Mouse (Mus musculus) heart, embryonic 12.5 days (tissue): ENCODE measurements around the gene Klrg2. TPM values are rescaled to one million over a fixed set of nuclear protein-coding genes. Genes with fewer than 3 reads are reported as not detected.
A peak's percentile ranks its signal among the peaks of the same experiment; 100 is the strongest.

Source experiments
- ATAC-seq: fragments of 200-750 bp; cut with Nextera tagmentation; 2 replicates; pipeline ENCODE4 v1.8.0; 2017; ENCODE audit warnings: moderate TSS enrichment, moderate library complexity; ENCODE audit not compliant: insufficient number of reproducible peaks, low FRiP score
- H3K27ac ChIP-seq: fragments of 300-500 bp; sonication (generic); 2 replicates; pipeline ENCODE4 v1.5.1; 2016; ENCODE audit warnings: mild to moderate bottlenecking, moderate library complexity; ENCODE audit not compliant: poor library complexity, severe bottlenecking
- H3K27me3 ChIP-seq: fragments of 300-500 bp; sonication (generic); replicated peaks from 2 replicates; pipeline ENCODE4 v1.6.1; 2016; ENCODE audit warnings: mild to moderate bottlenecking, moderate library complexity
- H3K36me3 ChIP-seq: fragments of 300-500 bp; sonication (generic); 2 replicates; pipeline ENCODE4 v1.6.1; 2016; ENCODE audit warnings: mild to moderate bottlenecking, moderate library complexity
- H3K4me1 ChIP-seq: fragments of 300-500 bp; sonication (generic); replicated peaks from 2 replicates; pipeline ENCODE4 v1.6.1; 2016; ENCODE audit warnings: mild to moderate bottlenecking
- H3K4me2 ChIP-seq: fragments of 300-500 bp; sonication (generic); 2 replicates; pipeline ENCODE4 v1.6.1; 2016; ENCODE audit warnings: mild to moderate bottlenecking, moderate library complexity
- H3K4me3 ChIP-seq: fragments of 300-500 bp; sonication (generic); 2 replicates; pipeline ENCODE4 v1.5.1; 2016; ENCODE audit warnings: mild to moderate bottlenecking
- H3K9ac ChIP-seq: fragments of 300-500 bp; sonication (generic); 2 replicates; pipeline ENCODE4 v1.6.1; 2016; ENCODE audit warnings: mild to moderate bottlenecking, moderate library complexity
- H3K9me3 ChIP-seq: fragments of 300-500 bp; sonication (generic); replicated peaks from 2 replicates; pipeline ENCODE4 v1.6.1; 2016; ENCODE audit warnings: mild to moderate bottlenecking, moderate library complexity
- WGBS: fragments of 180-500 bp; shearing (Covaris S2); methylation state at CpG from one replicate; pipeline ENCODE4 v1.1.7; 2016; 5-methylcytosine and 5-hydroxymethylcytosine counted together
- polyA plus RNA-seq: library from polyadenylated mRNA; unstranded; fragments of >200 nt; fragmentation: Nextera tagmentation; extraction: Ambion mirVana; gene quantifications from 2 replicates; pipeline ENCODE4 v1.2.1, GENCODE M21; 2016

The Klrg2 gene
- polyA plus RNA-seq, 1 experiment from 2014 or later = 0.27 TPM

- H3K27me3 ChIP-seq = no peaks in the 10 kb centered on the region
- H3K27ac ChIP-seq = no peak overlapping the region
- H3K4me2 ChIP-seq = no peak overlapping the region
- H3K9me3 ChIP-seq = no peaks in the 10 kb centered on the region
- WGBS = 34% methylated on average over 14 of the region's 14 CpGs
- H3K9ac ChIP-seq = no peak overlapping the region
- no peaks in the 10 kb centered on the region for H3K36me3 ChIP-seq
- ATAC-seq = no peak
- no peaks in the 10 kb centered on the region for H3K4me1 ChIP-seq
- no peak overlapping the region for H3K4me3 ChIP-seq
These were observed 13.4 kb upstream of the Klrg2 start for GRCm38 (mm10) chr6:38650263-38650937.

GRCm38 (mm10) chr6:38649545-38649944, 12.5 kb upstream of the Klrg2 start:
- ATAC-seq = no peak

GRCm38 (mm10) chr6:38643039-38643438, 6.0 kb upstream of the Klrg2 start:
- Histone ChIP-seq H3K9me3 (0 out of 2 replicates have a peak, but pooled peaks cover 4% of the 10 kb centered on the region), H3K4me1 (peaks cover 6% of the 10 kb centered on the region; the same call in 1 of the 2 replicates), H3K4me2 (no peak overlapping the region), H3K36me3 (no peaks in the 10 kb centered on the region), H3K27me3 (peaks cover 41% of the 10 kb centered on the region), H3K27ac (no peak overlapping the region), H3K4me3 (no peak overlapping the region), H3K9ac (no peak overlapping the region)
- ATAC-seq = no peak
- 65% methylated on average over 3 of the region's 3 CpGs for WGBS

More at GRCm38 (mm10) chr6:38649545-38649944, 12.5 kb upstream of the Klrg2 start:
- Histone ChIP-seq H3K27ac (no peak overlapping the region), H3K4me3 (no peak overlapping the region), H3K9ac (no peak overlapping the region), H3K4me2 (no peak overlapping the region), H3K4me1 (no peaks in the 10 kb centered on the region), H3K36me3 (no peaks in the 10 kb centered on the region), H3K27me3 (no peaks in the 10 kb centered on the region), H3K9me3 (no peaks in the 10 kb centered on the region)
- 67% methylated on average over 3 of the region's 3 CpGs for WGBS

GRCm38 (mm10) chr6:38642593-38642992, 5.6 kb upstream of the Klrg2 start:
- no peak overlapping the region for H3K4me3 ChIP-seq
- no peak overlapping the region for H3K9ac ChIP-seq
- H3K27ac ChIP-seq = no peak overlapping the region
- WGBS = 43% methylated on average over 5 of the region's 5 CpGs
- H3K4me2 ChIP-seq = 0 out of 2 replicates have a peak overlapping the region, but pooled peaks have one; percentile 12
- no peak for ATAC-seq
- peaks cover 45% of the 10 kb centered on the region for H3K27me3 ChIP-seq
- H3K9me3 ChIP-seq = 0 out of 2 replicates have a peak, but pooled peaks cover 4% of the 10 kb centered on the region
- H3K36me3 ChIP-seq = no peaks in the 10 kb centered on the region
- peaks cover 6% of the 10 kb centered on the region; the same call in 1 of the 2 replicates for H3K4me1 ChIP-seq

- no peak overlapping the region for H3K4me3 ChIP-seq
- no peak overlapping the region for H3K9ac ChIP-seq
- H3K36me3 ChIP-seq = no peaks in the 10 kb centered on the region
- WGBS = 49% methylated on average over 5 of the region's 5 CpGs
- no peak overlapping the region for H3K27ac ChIP-seq
- H3K4me1 ChIP-seq = peaks cover 9% of the 10 kb centered on the region; the same call in 1 of the 2 replicates
- H3K9me3 ChIP-seq = 0 out of 2 replicates have a peak, but pooled peaks cover 4% of the 10 kb centered on the region
- H3K4me2 ChIP-seq = no peak overlapping the region
- H3K27me3 ChIP-seq = peaks cover 52% of the 10 kb centered on the region
- ATAC-seq = no peak
These were observed 4.6 kb upstream of the Klrg2 start for GRCm38 (mm10) chr6:38641645-38642044.

GRCm38 (mm10) chr6:38641228-38641627, 4.2 kb upstream of the Klrg2 start:
- ATAC-seq = no peak
- peaks cover 56% of the 10 kb centered on the region for H3K27me3 ChIP-seq
- peaks cover 13% of the 10 kb centered on the region for H3K4me1 ChIP-seq
- H3K9ac ChIP-seq = no peak overlapping the region
- H3K4me2 ChIP-seq = no peak overlapping the region
- no peak overlapping the region for H3K27ac ChIP-seq
- H3K36me3 ChIP-seq = no peaks in the 10 kb centered on the region
- 69% methylated on average over 5 of the region's 5 CpGs for WGBS
- H3K4me3 ChIP-seq = no peak overlapping the region
- 0 out of 2 replicates have a peak, but pooled peaks cover 4% of the 10 kb centered on the region for H3K9me3 ChIP-seq

GRCm38 (mm10) chr6:38640401-38640800, 3.4 kb upstream of the Klrg2 start:
- ATAC-seq = no peak
- H3K4me1 ChIP-seq = peaks cover 20% of the 10 kb centered on the region
- no peak overlapping the region for H3K4me3 ChIP-seq
- H3K4me2 ChIP-seq = no peak overlapping the region
- H3K27me3 ChIP-seq = peaks cover 65% of the 10 kb centered on the region
- 67% methylated on average over 11 of the region's 11 CpGs for WGBS
- no peak overlapping the region for H3K9ac ChIP-seq
- H3K9me3 ChIP-seq = 0 out of 2 replicates have a peak, but pooled peaks cover 4% of the 10 kb centered on the region
- H3K27ac ChIP-seq = no peak overlapping the region
- no peaks in the 10 kb centered on the region for H3K36me3 ChIP-seq

- Histone ChIP-seq H3K4me2 (peak overlapping the region; percentile 98), H3K4me3 (peak overlapping the region; percentile 55), H3K27me3 (peaks cover 79% of the 10 kb centered on the region), H3K27ac (no peak overlapping the region), H3K9me3 (no peaks in the 10 kb centered on the region), H3K36me3 (no peaks in the 10 kb centered on the region), H3K4me1 (peaks cover 14% of the 10 kb centered on the region), H3K9ac (peak overlapping the region; percentile 72)
- 1% methylated on average over 63 of the region's 72 CpGs for WGBS
- ATAC-seq = peak; percentile 63; the same call in 1 of the 2 replicates
These were observed 846 bp downstream of the Klrg2 start for GRCm38 (mm10) chr6:38635941-38636851.

- no peaks in the 10 kb centered on the region for H3K9me3 ChIP-seq
- WGBS = 82% methylated on average over 8 of the region's 8 CpGs
- no peak overlapping the region for H3K27ac ChIP-seq
- no peak overlapping the region for H3K9ac ChIP-seq
- no peak overlapping the region for H3K4me3 ChIP-seq
- H3K4me1 ChIP-seq = peaks cover 14% of the 10 kb centered on the region
- H3K27me3 ChIP-seq = peaks cover 61% of the 10 kb centered on the region
- no peak for ATAC-seq
- no peak overlapping the region for H3K4me2 ChIP-seq
- no peaks in the 10 kb centered on the region for H3K36me3 ChIP-seq
These were observed 2.6 kb downstream of the Klrg2 start for GRCm38 (mm10) chr6:38634461-38634860.

- 0 out of 2 replicates have a peak, but pooled peaks cover 5% of the 10 kb centered on the region for H3K36me3 ChIP-seq
- no peak overlapping the region for H3K4me3 ChIP-seq
- 80% methylated on average over 2 of the region's 2 CpGs for WGBS
- peaks cover 47% of the 10 kb centered on the region for H3K27me3 ChIP-seq
- H3K9ac ChIP-seq = no peak overlapping the region
- no peak overlapping the region for H3K4me2 ChIP-seq
- ATAC-seq = no peak
- H3K4me1 ChIP-seq = peaks cover 14% of the 10 kb centered on the region
- H3K9me3 ChIP-seq = no peaks in the 10 kb centered on the region
- no peak overlapping the region for H3K27ac ChIP-seq
These were observed 4.2 kb downstream of the Klrg2 start for GRCm38 (mm10) chr6:38632826-38633225.

GRCm38 (mm10) chr6:38629556-38629955, 7.5 kb downstream of the Klrg2 start:
- 0 out of 2 replicates have a peak, but pooled peaks cover 11% of the 10 kb centered on the region for H3K36me3 ChIP-seq
- H3K9me3 ChIP-seq = no peaks in the 10 kb centered on the region
- no peak overlapping the region for H3K9ac ChIP-seq
- WGBS = 88% methylated on average over 1 of the region's 1 CpGs
- no peak overlapping the region for H3K27ac ChIP-seq
- peaks cover 17% of the 10 kb centered on the region for H3K27me3 ChIP-seq
- peaks cover under 1% of the 10 kb centered on the region for H3K4me1 ChIP-seq
- no peak for ATAC-seq
- H3K4me3 ChIP-seq = no peak overlapping the region
- H3K4me2 ChIP-seq = no peak overlapping the region
